Mouse (Mus musculus) mammary gland, adult 2 months (tissue): ENCODE results near the gene Sp8. TPM values are rescaled to one million over a fixed set of nuclear protein-coding genes. Genes with fewer than 3 reads are reported as not detected.

ENCODE experiments used
- polyA plus RNA-seq: library from polyadenylated mRNA; depleted of rRNA; stranded (reverse); fragments of >200 nt; gene quantifications from 2 replicates; pipeline ENCODE4 v1.2.3, GENCODE M21; 2012; ENCODE audit warnings: low replicate concordance; rRNA removed

Gene Sp8
- not detected in 2 replicates for polyA plus RNA-seq

GRCm38 (mm10) chr12:118846221-118846620 lies at the start of gene Sp8:
Sp8 (plus strand) TSS chr12:118846329.

Other genes starting within 250 kb of the Sp8 start
- gene Abcb5, start 120.1 kb downstream of the Sp8 start, polyA plus RNA-seq: not detected in 2 replicates